Comparison of ENCODE assay signal across 23 mouse cellular contexts in genomic region chr13:76877887-76878763, GRCm38 (mm10).
DNase-seq lines count a peak whose midpoint lies in the region; ATAC-seq and TF ChIP-seq lines count a peak whose summit lies in the region.
"Had no signal": no experiment of that assay in that cellular context is flagged by ENCODE, and none has a peak within 500 bp of the region (broad histone marks: within the 10 kb centered on the region; RNA-seq: fewer than 3 reads in every experiment).

No protein-coding gene starts in this region.

- H3K4me2 ChIP-seq in forebrain, postnatal 0 days (ENCODE audit: low read depth) = no peak overlapping the region
- no peak overlapping the region for H3K4me2 ChIP-seq in forebrain, embryonic 11.5 days (ENCODE audit: low read depth, low read length, severe bottlenecking)
- peak overlapping the region; percentile 50 for H3K4me2 ChIP-seq in CH12.LX (ENCODE audit: insufficient read depth, low read depth, poor library complexity, severe bottlenecking)
- H3K4me2 ChIP-seq: forebrain, embryonic 13.5 days; heart, embryonic 11.5 days; heart, embryonic 15.5 days; hindbrain, embryonic 13.5 days had no signal

- in situ Hi-C loops in CH12.LX (cut with MboI; ENCODE audit: low pct_ligation_motif_present, low pct_unique_long_range_greater_than_20kb, low sequenced_read_pairs) = no loop called here

- ATAC-seq in cerebellum, adult (ENCODE audit: insufficient number of reproducible peaks, low FRiP score, low TSS enrichment) = peak; percentile 61; the same call in 1 of the 2 replicates
- ATAC-seq in forebrain, postnatal 0 days = peak; percentile 84
- ATAC-seq in forebrain, embryonic 11.5 days (replicated peaks; ENCODE audit: low FRiP score) = no peak
- ATAC-seq: activated CD4-positive, CD25-positive, alpha-beta regulatory T cell, adult 4 months; CD4-positive, CD25-positive, alpha-beta regulatory T cell, adult 4 months; forebrain, embryonic 13.5 days; hindbrain, postnatal 0 days; Patski had no signal

- 59% methylated on average over 8 of the region's 8 CpGs for WGBS in forebrain, postnatal 0 days
- WGBS in forebrain, embryonic 11.5 days = 86% methylated on average over 8 of the region's 8 CpGs

- no peaks in the 10 kb centered on the region for H3K4me1 ChIP-seq in forebrain, postnatal 0 days (ENCODE audit: insufficient read depth)
- no peaks in the 10 kb centered on the region for H3K4me1 ChIP-seq in forebrain, embryonic 11.5 days (replicated peaks; ENCODE audit: control insufficient read depth, insufficient read depth, low read length)
- peaks cover 3 to 31% of the 10 kb centered on the region in 2 experiments; a peak in 3 of 4 replicates for H3K4me1 ChIP-seq in CH12.LX (ENCODE audit: control insufficient read depth in 1 of 2, insufficient read depth in 2 of 2)
- H3K4me1 ChIP-seq: forebrain, embryonic 13.5 days; heart, embryonic 15.5 days; hindbrain, embryonic 13.5 days had no signal

- H3K9me3 ChIP-seq in forebrain, postnatal 0 days (ENCODE audit: low read length) = no peaks in the 10 kb centered on the region
- no peaks in the 10 kb centered on the region for H3K9me3 ChIP-seq in forebrain, embryonic 11.5 days (ENCODE audit: control insufficient read depth, low read length)
- no peaks in the 10 kb centered on the region for H3K9me3 ChIP-seq in CH12.LX (replicated peaks; ENCODE audit: low read length)
- H3K9me3 ChIP-seq: forebrain, embryonic 13.5 days; heart, embryonic 15.5 days; hindbrain, embryonic 13.5 days had no signal

- no peak for TF ChIP-seq EP300 in CH12.LX (IDR thresholded peaks at IDR 0.05; ENCODE audit: low read length)

- dilution Hi-C loops in CH12.LX (cut with MboI; ENCODE audit: extremely low pct_ligation_motif_present, extremely low pct_unique_long_range_greater_than_20kb, low sequenced_read_pairs) = no loop called here

- H3K4me3 ChIP-seq in forebrain, postnatal 0 days (ENCODE audit: low read depth, low read length) = no peak overlapping the region
- no peak overlapping the region for H3K4me3 ChIP-seq in forebrain, embryonic 11.5 days (ENCODE audit: low read depth, low read length)
- H3K4me3 ChIP-seq in left cerebral cortex, adult 2 months = no peak overlapping the region
- H3K4me3 ChIP-seq in CH12.LX (replicated peaks in 1 of 3; ENCODE audit: low read depth in 2 of 3, low read length in 2 of 3, poor library complexity in 1 of 3) = no peak overlapping the region
- H3K4me3 ChIP-seq: forebrain, embryonic 13.5 days; heart, adult 2 months; heart, embryonic 15.5 days; hindbrain, embryonic 13.5 days had no signal

- no peaks in the 10 kb centered on the region for H3K36me3 ChIP-seq in forebrain, postnatal 0 days (ENCODE audit: insufficient read depth)
- no peaks in the 10 kb centered on the region for H3K36me3 ChIP-seq in forebrain, embryonic 11.5 days (ENCODE audit: control insufficient read depth, insufficient read depth, low read length)
- H3K36me3 ChIP-seq in CH12.LX (replicated peaks in 1 of 2; ENCODE audit: control insufficient read depth in 1 of 2, insufficient read depth in 1 of 2, low read length in 1 of 2) = no peaks in the 10 kb centered on the region
- H3K36me3 ChIP-seq: heart, embryonic 15.5 days; hindbrain, embryonic 13.5 days had no signal

- peak overlapping the region; percentile 67 for H3K27ac ChIP-seq in forebrain, postnatal 0 days (ENCODE audit: low read depth, low read length)
- H3K27ac ChIP-seq in forebrain, embryonic 11.5 days (ENCODE audit: low read depth, low read length) = no peak overlapping the region
- peak overlapping the region; percentile 20 for H3K27ac ChIP-seq in left cerebral cortex, adult 2 months
- peak overlapping the region; percentile 36 for H3K27ac ChIP-seq in CH12.LX (ENCODE audit: insufficient read depth, low read depth)
- H3K27ac ChIP-seq: forebrain, embryonic 13.5 days; heart, adult 2 months; heart, embryonic 15.5 days; hindbrain, embryonic 13.5 days; hindbrain, postnatal 0 days had no signal

- no peak for TF ChIP-seq RAD21 in CH12.LX (IDR thresholded peaks at IDR 0.05; ENCODE audit: low read depth, low read length)

- DNase-seq in cerebellum, adult 18-20 months = no peak
- DNase-seq in forebrain, postnatal 0 days = peak; percentile 61
- no peak for DNase-seq in forebrain, embryonic 11.5 days (ENCODE audit: low spot score)
- DNase-seq in left cerebral cortex, adult 2 months (ENCODE audit: extremely low spot score in 1 of 2, low spot score in 2 of 2) = no peak
- DNase-seq in left cerebral cortex, adult 11 months (ENCODE audit: low spot score) = no peak
- peak; percentile 12 for DNase-seq in CH12.LX (ENCODE audit: extremely low read depth)
- DNase-seq in urinary bladder, adult 2 months (ENCODE audit: low spot score) = no peak
- DNase-seq: adrenal gland, postnatal 14 days; B cell, adult 2 months; cerebellum, adult 8-10 months; cerebellum, postnatal 25 days; gastrocnemius, postnatal 14 days; heart, adult 2 months; heart, postnatal 14 days had no signal

- no peak overlapping the region for H3K9ac ChIP-seq in forebrain, postnatal 0 days
- H3K9ac ChIP-seq in forebrain, embryonic 11.5 days (ENCODE audit: low read length) = no peak overlapping the region
- H3K9ac ChIP-seq in CH12.LX (ENCODE audit: insufficient read depth, low read depth) = no peak overlapping the region
- H3K9ac ChIP-seq: forebrain, embryonic 13.5 days; heart, embryonic 15.5 days; hindbrain, embryonic 13.5 days had no signal

- no peaks in the 10 kb centered on the region for H3K27me3 ChIP-seq in forebrain, postnatal 0 days (ENCODE audit: insufficient read depth, low read length)
- H3K27me3 ChIP-seq in forebrain, embryonic 11.5 days (ENCODE audit: control insufficient read depth, insufficient read depth, low read length) = no peaks in the 10 kb centered on the region
- no peaks in the 10 kb centered on the region for H3K27me3 ChIP-seq in CH12.LX (replicated peaks)
- H3K27me3 ChIP-seq: forebrain, embryonic 13.5 days; heart, embryonic 15.5 days; hindbrain, embryonic 13.5 days; Patski had no signal

- no peak for TF ChIP-seq CTCF in forebrain, postnatal 0 days (IDR thresholded peaks at IDR 0.05; ENCODE audit: low read depth)
- no peak for TF ChIP-seq CTCF in left cerebral cortex, adult 2 months (IDR thresholded peaks at IDR 0.05)
- TF ChIP-seq CTCF in CH12.LX (conservative IDR thresholded peaks at IDR 0.05 in 1 of 2, IDR thresholded peaks at IDR 0.05 in 1 of 2; ENCODE audit: low read depth in 2 of 2, low read length in 2 of 2) = no peak

- intact Hi-C loops in left cerebral cortex, adult 2 months (cut with DNase I) = no loop called here

- TF ChIP-seq POLR2A in CH12.LX (IDR thresholded peaks at IDR 0.05; ENCODE audit: low read depth, low read length) = no peak

- H3K79me2 ChIP-seq in CH12.LX (replicated peaks; ENCODE audit: control insufficient read depth, extremely low read depth, insufficient read depth, poor library complexity, severe bottlenecking) = no peaks in the 10 kb centered on the region

TF ChIP-seq in CH12.LX, 34 proteins besides CTCF, POLR2A, EP300 and RAD21:
- TF ChIP-seq ZKSCAN1 (IDR thresholded peaks at IDR 0.05; ENCODE audit: borderline replicate concordance, low read depth, low read length) = no peak
- TF ChIP-seq MAX (IDR thresholded peaks at IDR 0.05; ENCODE audit: low read length) = 0 out of 2 replicates have a peak, but pooled peaks have one; percentile 22
- no peak for TF ChIP-seq SIN3A (IDR thresholded peaks at IDR 0.05; ENCODE audit: low read length)
- TF ChIP-seq HCFC1 (IDR thresholded peaks at IDR 0.05; ENCODE audit: low read depth, low read length) = no peak

Comparison
In these comparisons a context has a peak if more than half of its experiments do, and no peak if none do; other contexts are left out.
1. DNase-seq: peak in forebrain, postnatal 0 days (single experiment) and CH12.LX (single experiment); none in cerebellum, adult 18-20 months (0 of 2), forebrain, embryonic 11.5 days (single experiment), left cerebral cortex, adult 2 months (0 of 2), left cerebral cortex, adult 11 months (single experiment) and urinary bladder, adult 2 months (single experiment).